Mouse (Mus musculus): ENCODE results near the gene 4930562C15Rik.

GRCm38 (mm10) chr16:4898881-4899280 is 63.7 kb downstream of the 4930562C15Rik start:
- TF ChIP-seq CTCF (IDR thresholded peaks at IDR 0.05; ENCODE audit: borderline replicate concordance, insufficient read depth, low read length), result no peak
- no peak for TF ChIP-seq POLR2A (IDR thresholded peaks at IDR 0.05; ENCODE audit: low read depth, low read length)
